Mouse (Mus musculus): Measurements from ENCODE around the gene Crtap. TPM values are rescaled to one million over a fixed set of nuclear protein-coding genes. Genes with fewer than 3 reads are reported as not detected.

Gene Crtap
- total RNA-seq (2017): 6.4 TPM in 2 replicates

- ATAC-seq (ENCODE audit: extremely low read depth, insufficient number of reproducible peaks, low FRiP score, poor library complexity, severe bottlenecking): peak; percentile 39; the same call in 1 of the 2 replicates
Measured at GRCm38 (mm10) chr9:114389905-114390748, at the start of gene Crtap. Gene Crtap (minus strand): TSS chr9:114390675.

- ATAC-seq (ENCODE audit: extremely low read depth, insufficient number of reproducible peaks, low FRiP score, poor library complexity, severe bottlenecking): no peak
Measured at GRCm38 (mm10) chr9:114435668-114436067, 45.2 kb upstream of the Crtap start.

- no peak for ATAC-seq (ENCODE audit: extremely low read depth, insufficient number of reproducible peaks, low FRiP score, poor library complexity, severe bottlenecking)
Measured at GRCm38 (mm10) chr9:114428103-114428834, 37.8 kb upstream of the Crtap start.

GRCm38 (mm10) chr9:114427425-114427824, 37.0 kb upstream of the Crtap start:
- no peak for ATAC-seq (ENCODE audit: extremely low read depth, insufficient number of reproducible peaks, low FRiP score, poor library complexity, severe bottlenecking)

GRCm38 (mm10) chr9:114426201-114426600, 35.7 kb upstream of the Crtap start:
- ATAC-seq (ENCODE audit: extremely low read depth, insufficient number of reproducible peaks, low FRiP score, poor library complexity, severe bottlenecking): no peak

- no peak for ATAC-seq (ENCODE audit: extremely low read depth, insufficient number of reproducible peaks, low FRiP score, poor library complexity, severe bottlenecking)
Measured at GRCm38 (mm10) chr9:114425576-114425975, 35.1 kb upstream of the Crtap start.

- no peak for ATAC-seq (ENCODE audit: extremely low read depth, insufficient number of reproducible peaks, low FRiP score, poor library complexity, severe bottlenecking)
Measured at GRCm38 (mm10) chr9:114421797-114422196, 31.3 kb upstream of the Crtap start.

GRCm38 (mm10) chr9:114421045-114421444, 30.6 kb upstream of the Crtap start:
- no peak for ATAC-seq (ENCODE audit: extremely low read depth, insufficient number of reproducible peaks, low FRiP score, poor library complexity, severe bottlenecking)

GRCm38 (mm10) chr9:114420443-114420842, 30.0 kb upstream of the Crtap start:
- ATAC-seq (ENCODE audit: extremely low read depth, insufficient number of reproducible peaks, low FRiP score, poor library complexity, severe bottlenecking): no peak

- no peak for ATAC-seq (ENCODE audit: extremely low read depth, insufficient number of reproducible peaks, low FRiP score, poor library complexity, severe bottlenecking)
Measured at GRCm38 (mm10) chr9:114418187-114418586, 27.7 kb upstream of the Crtap start.

GRCm38 (mm10) chr9:114416646-114417517, 26.4 kb upstream of the Crtap start:
- ATAC-seq (ENCODE audit: extremely low read depth, insufficient number of reproducible peaks, low FRiP score, poor library complexity, severe bottlenecking): no peak

GRCm38 (mm10) chr9:114415701-114416100, 25.2 kb upstream of the Crtap start:
- peak; percentile 42; the same call in 1 of the 2 replicates for ATAC-seq (ENCODE audit: extremely low read depth, insufficient number of reproducible peaks, low FRiP score, poor library complexity, severe bottlenecking)

- ATAC-seq (ENCODE audit: extremely low read depth, insufficient number of reproducible peaks, low FRiP score, poor library complexity, severe bottlenecking): no peak
Measured at GRCm38 (mm10) chr9:114413866-114414265, 23.4 kb upstream of the Crtap start.

- ATAC-seq (ENCODE audit: extremely low read depth, insufficient number of reproducible peaks, low FRiP score, poor library complexity, severe bottlenecking): no peak
Measured at GRCm38 (mm10) chr9:114412406-114412805, 21.9 kb upstream of the Crtap start.

GRCm38 (mm10) chr9:114411295-114411694, 20.8 kb upstream of the Crtap start:
- ATAC-seq (ENCODE audit: extremely low read depth, insufficient number of reproducible peaks, low FRiP score, poor library complexity, severe bottlenecking): no peak

GRCm38 (mm10) chr9:114410313-114410862, 19.9 kb upstream of the Crtap start:
- ATAC-seq (ENCODE audit: extremely low read depth, insufficient number of reproducible peaks, low FRiP score, poor library complexity, severe bottlenecking): no peak

GRCm38 (mm10) chr9:114407676-114408075, 17.2 kb upstream of the Crtap start:
- ATAC-seq (ENCODE audit: extremely low read depth, insufficient number of reproducible peaks, low FRiP score, poor library complexity, severe bottlenecking): no peak

GRCm38 (mm10) chr9:114401685-114402080, 11.2 kb upstream of the Crtap start:
- ATAC-seq (ENCODE audit: extremely low read depth, insufficient number of reproducible peaks, low FRiP score, poor library complexity, severe bottlenecking): 0 out of 2 replicates have a peak, but pooled peaks have one; percentile 18

All from neutrophil, adult 5-6 weeks (primary cell).